Mouse (Mus musculus) cerebellum, adult 2 months (tissue): ENCODE data around the gene Jak3.

ENCODE experiments used
- CTCF ChIP-seq: fragments of 200-500 bp; IDR thresholded peaks from 2 replicates; pipeline ENCODE4 v1.5.1; 2011; ENCODE audit warnings: low read depth, mild to moderate bottlenecking, control low read depth, low read length, moderate library complexity, borderline replicate concordance; ENCODE audit not compliant: insufficient read depth
- POLR2A ChIP-seq: fragments of 200-500 bp; IDR thresholded peaks from 2 replicates; pipeline ENCODE4 v1.6.1; 2011; ENCODE audit warnings: low read length, control low read depth, borderline replicate concordance; ENCODE audit not compliant: insufficient read depth

GRCm38 (mm10) chr8:71728240-71728785 is 52.2 kb downstream of the Jak3 start:
- TF ChIP-seq POLR2A (peak; percentile 50; the same call in 1 of the 2 replicates), CTCF (no peak)
